Mouse (Mus musculus) retina, postnatal 7 days (tissue): ENCODE data around the gene Gucy2c.
A peak's percentile ranks its signal among the peaks of the same experiment; 100 is the strongest.
"Not testable (repeated sequence)": the region's sequence is repeated elsewhere in the genome, so short reads cannot be mapped to it uniquely, and the experiment has no call there.

Experiments
- DNase-seq: peaks from one replicate; pipeline ENCODE4 v3.0.0-alpha.2; 2012; ENCODE audit warnings: low read depth, low spot score

Gucy2c gene

GRCm38 (mm10) chr6:136803739-136804633 lies 22.4 kb upstream of the Gucy2c start, which contains the start of gene Hist4h4:
Gene Hist4h4 (minus strand): TSS chr6:136804415.
- DNase-seq = peak; percentile 87

- DNase-seq = no peak
These were observed 21.7 kb upstream of the Gucy2c start for GRCm38 (mm10) chr6:136803093-136803738.

GRCm38 (mm10) chr6:136801274-136801673 lies 19.7 kb upstream of the Gucy2c start:
- no peak for DNase-seq

GRCm38 (mm10) chr6:136800710-136801109 lies 19.1 kb upstream of the Gucy2c start:
- no peak for DNase-seq

GRCm38 (mm10) chr6:136797874-136798693 lies 16.5 kb upstream of the Gucy2c start:
- DNase-seq = not testable (repeated sequence)

GRCm38 (mm10) chr6:136795850-136796249 lies 14.3 kb upstream of the Gucy2c start:
- DNase-seq = no peak

GRCm38 (mm10) chr6:136795110-136795509 lies 13.5 kb upstream of the Gucy2c start:
- DNase-seq = no peak

- DNase-seq = no peak
These were observed 12.4 kb upstream of the Gucy2c start for GRCm38 (mm10) chr6:136793831-136794525.

GRCm38 (mm10) chr6:136792884-136793758 lies 11.6 kb upstream of the Gucy2c start:
- no peak for DNase-seq

- DNase-seq = no peak
These were observed 7.9 kb upstream of the Gucy2c start for GRCm38 (mm10) chr6:136789391-136789971.

GRCm38 (mm10) chr6:136782761-136783160 lies 1.2 kb upstream of the Gucy2c start:
- no peak for DNase-seq

- DNase-seq = no peak
These were observed 581 bp upstream of the Gucy2c start for GRCm38 (mm10) chr6:136782146-136782545.

- no peak for DNase-seq
These were observed 5.2 kb downstream of the Gucy2c start for GRCm38 (mm10) chr6:136776392-136776791.

- DNase-seq = no peak
These were observed 11.7 kb downstream of the Gucy2c start for GRCm38 (mm10) chr6:136769859-136770258.

- no peak for DNase-seq
These were observed 12.4 kb downstream of the Gucy2c start for GRCm38 (mm10) chr6:136769143-136769542.

GRCm38 (mm10) chr6:136763912-136764311 lies 17.7 kb downstream of the Gucy2c start:
- no peak for DNase-seq

- no peak for DNase-seq
These were observed 31.0 kb downstream of the Gucy2c start for GRCm38 (mm10) chr6:136750567-136750966.

GRCm38 (mm10) chr6:136745586-136745985 lies 36.0 kb downstream of the Gucy2c start:
- DNase-seq = no peak

GRCm38 (mm10) chr6:136743729-136744128 lies 37.8 kb downstream of the Gucy2c start:
- no peak for DNase-seq
